Mouse (Mus musculus) lung, embryonic 14.5 days (tissue): ENCODE data around the gene Ddx43. TPM values are rescaled to one million over a fixed set of nuclear protein-coding genes. Genes with fewer than 3 reads are reported as not detected.

Source experiments
- ATAC-seq: fragments of 200-750 bp; cut with Nextera tagmentation; 2 replicates; pipeline ENCODE4 v1.8.0; 2017; ENCODE audit warnings: mild to moderate bottlenecking, moderate TSS enrichment, moderate library complexity; ENCODE audit not compliant: insufficient read depth
- DNase-seq: peaks from one replicate; pipeline ENCODE4 v3.0.0-alpha.2; 2015
- H3K27ac ChIP-seq: fragments of 300-500 bp; sonication (generic); 2 replicates; pipeline ENCODE4 v1.5.1; 2014; ENCODE audit warnings: low read depth, mild to moderate bottlenecking, moderate library complexity
- H3K27me3 ChIP-seq: fragments of 300-500 bp; sonication (generic); 2 replicates; pipeline ENCODE4 v1.6.1; 2014; ENCODE audit warnings: low read length, control low read depth; ENCODE audit not compliant: insufficient read depth
- H3K36me3 ChIP-seq: fragments of 300-500 bp; sonication (generic); 2 replicates; pipeline ENCODE4 v1.6.1; 2014; ENCODE audit warnings: control low read depth; ENCODE audit not compliant: insufficient read depth
- H3K4me1 ChIP-seq: fragments of 300-500 bp; sonication (generic); 2 replicates; pipeline ENCODE4 v1.6.1; 2014; ENCODE audit warnings: antibody characterized with exemption, control low read depth; ENCODE audit not compliant: insufficient read depth
- H3K4me2 ChIP-seq: fragments of 300-500 bp; sonication (generic); 2 replicates; pipeline ENCODE4 v1.6.1; 2014; ENCODE audit warnings: mild to moderate bottlenecking
- H3K4me3 ChIP-seq: fragments of 300-500 bp; sonication (generic); 2 replicates; pipeline ENCODE4 v1.5.1; 2014; ENCODE audit warnings: low read depth, low read length
- H3K9ac ChIP-seq: fragments of 300-500 bp; sonication (generic); 2 replicates; pipeline ENCODE4 v1.6.1; 2014
- H3K9me3 ChIP-seq: fragments of 300-500 bp; sonication (generic); 2 replicates; pipeline ENCODE4 v1.6.1; 2016; ENCODE audit warnings: low read depth, low read length, control low read depth
- CTCF ChIP-seq: IDR thresholded peaks from 2 replicates; pipeline ENCODE4 v1.5.1; 2016; ENCODE audit warnings: antibody characterized with exemption, low read depth
- WGBS: fragments of 180-500 bp; shearing (Covaris S2); extraction: QIAGEN DNeasy Blood & Tissue Kit; methylation state at CpG from one replicate; pipeline ENCODE4 v1.1.7; 2014; 5-methylcytosine and 5-hydroxymethylcytosine counted together
- polyA plus RNA-seq: library from polyadenylated mRNA; unstranded; fragments of >200 nt; fragmentation: Nextera tagmentation; extraction: Ambion mirVana; gene quantifications from 2 replicates; pipeline ENCODE4 v1.2.1, GENCODE M21; 2014

Gene Ddx43
- polyA plus RNA-seq, 1 experiment from 2014 or later, result 0.18 TPM

- ATAC-seq (no peak), DNase-seq (no peak)
- Histone ChIP-seq H3K9me3 (no peaks in the 10 kb centered on the region), H3K4me1 (no peaks in the 10 kb centered on the region), H3K36me3 (no peaks in the 10 kb centered on the region), H3K27me3 (no peaks in the 10 kb centered on the region), H3K27ac (no peak overlapping the region), H3K4me3 (no peak overlapping the region), H3K9ac (no peak overlapping the region), H3K4me2 (0 out of 2 replicates have a peak overlapping the region, but pooled peaks have one; percentile 67)
- no peak for TF ChIP-seq CTCF
- 83% methylated on average over 6 of the region's 6 CpGs for WGBS
These were observed 32.6 kb downstream of the Ddx43 start for GRCm38 (mm10) chr9:78428185-78428584.

DNA sequence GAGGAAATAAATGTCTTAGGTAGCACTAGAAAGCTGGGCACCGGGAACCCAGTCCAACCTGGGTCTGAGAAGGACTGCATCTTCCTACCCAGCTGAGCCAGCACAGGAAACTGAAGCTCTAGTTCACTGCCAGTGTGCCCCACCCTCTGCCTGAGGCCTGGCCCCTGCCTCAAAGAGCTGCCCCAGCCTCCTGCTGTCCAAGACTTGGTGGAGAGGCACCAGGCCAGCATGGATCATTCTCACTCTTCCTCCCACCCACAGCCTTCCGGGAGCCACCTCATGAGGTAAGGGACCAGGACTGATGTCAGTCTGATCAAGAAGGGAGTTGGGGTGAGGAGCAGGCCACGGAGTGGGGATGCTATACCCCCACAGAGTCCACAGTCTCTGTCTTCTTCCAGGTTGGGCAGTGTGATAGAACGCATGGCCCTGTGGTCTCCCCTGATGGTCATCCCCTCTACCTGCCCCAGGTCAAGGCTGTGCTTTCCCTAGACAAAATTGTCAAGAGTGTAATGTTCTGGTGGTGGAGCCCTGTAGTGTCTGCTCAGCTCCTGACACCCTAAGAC is 33.4 kb downstream of the Ddx43 start:
- ATAC-seq, result no peak
- TF ChIP-seq CTCF, result no peak
- WGBS, result 80% methylated on average over 4 of the region's 4 CpGs

GRCm38 (mm10) chr9:78429551-78429950 is 34.0 kb downstream of the Ddx43 start:
- Histone ChIP-seq H3K4me3 (no peak overlapping the region), H3K4me1 (no peaks in the 10 kb centered on the region), H3K4me2 (no peak overlapping the region), H3K36me3 (no peaks in the 10 kb centered on the region), H3K27ac (no peak overlapping the region), H3K27me3 (no peaks in the 10 kb centered on the region), H3K9me3 (no peaks in the 10 kb centered on the region), H3K9ac (no peak overlapping the region)
- ATAC-seq, result no peak
- no peak for TF ChIP-seq CTCF
- no peak for DNase-seq
- WGBS, result 59% methylated on average over 2 of the region's 2 CpGs

More for the DNA sequence above, 33.4 kb downstream of the Ddx43 start:
- Histone ChIP-seq H3K9me3 (no peaks in the 10 kb centered on the region), H3K4me2 (no peak overlapping the region), H3K9ac (no peak overlapping the region), H3K27me3 (no peaks in the 10 kb centered on the region), H3K4me3 (no peak overlapping the region), H3K36me3 (no peaks in the 10 kb centered on the region), H3K4me1 (no peaks in the 10 kb centered on the region), H3K27ac (no peak overlapping the region)
- DNase-seq, result no peak

GRCm38 (mm10) chr9:78430486-78430885 is 34.9 kb downstream of the Ddx43 start:
- no peaks in the 10 kb centered on the region for H3K36me3 ChIP-seq
- no peaks in the 10 kb centered on the region for H3K9me3 ChIP-seq
- DNase-seq, result no peak
- no peak overlapping the region for H3K4me2 ChIP-seq
- TF ChIP-seq CTCF, result no peak
- WGBS, result 69% methylated on average over 6 of the region's 6 CpGs
- H3K27me3 ChIP-seq, result no peaks in the 10 kb centered on the region
- H3K4me1 ChIP-seq, result no peaks in the 10 kb centered on the region
- ATAC-seq, result no peak
- no peak overlapping the region for H3K27ac ChIP-seq
- H3K4me3 ChIP-seq, result no peak overlapping the region
- H3K9ac ChIP-seq, result no peak overlapping the region

DNA sequence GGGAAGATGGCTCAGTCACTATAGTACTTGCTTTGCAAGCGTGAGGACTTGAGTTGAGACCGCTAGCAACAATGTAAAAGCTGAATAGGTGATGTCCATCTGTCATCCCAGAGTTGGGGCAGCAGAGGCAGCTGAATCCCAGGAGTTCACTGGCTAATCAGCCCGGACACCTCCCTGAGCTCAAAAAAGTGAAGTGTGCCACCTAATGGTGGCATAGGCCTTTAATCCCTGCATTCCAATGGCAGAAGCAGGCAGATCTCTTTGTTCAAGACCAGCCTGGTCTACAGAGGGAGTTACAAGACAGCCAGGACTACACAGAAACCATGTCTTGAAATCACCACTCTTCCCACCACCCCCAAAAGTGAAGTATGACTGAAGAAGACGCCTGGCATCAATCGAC is 36.9 kb downstream of the Ddx43 start:
- H3K9ac ChIP-seq, result no peak overlapping the region
- no peak; the same call in 1 of the 2 replicates for TF ChIP-seq CTCF
- H3K27me3 ChIP-seq, result no peaks in the 10 kb centered on the region
- ATAC-seq, result no peak
- H3K4me3 ChIP-seq, result no peak overlapping the region
- no peak overlapping the region for H3K27ac ChIP-seq
- H3K9me3 ChIP-seq, result no peaks in the 10 kb centered on the region
- no peaks in the 10 kb centered on the region for H3K4me1 ChIP-seq
- WGBS, result 87% methylated on average over 5 of the region's 5 CpGs
- no peak for DNase-seq
- no peaks in the 10 kb centered on the region for H3K36me3 ChIP-seq
- no peak overlapping the region for H3K4me2 ChIP-seq

DNA sequence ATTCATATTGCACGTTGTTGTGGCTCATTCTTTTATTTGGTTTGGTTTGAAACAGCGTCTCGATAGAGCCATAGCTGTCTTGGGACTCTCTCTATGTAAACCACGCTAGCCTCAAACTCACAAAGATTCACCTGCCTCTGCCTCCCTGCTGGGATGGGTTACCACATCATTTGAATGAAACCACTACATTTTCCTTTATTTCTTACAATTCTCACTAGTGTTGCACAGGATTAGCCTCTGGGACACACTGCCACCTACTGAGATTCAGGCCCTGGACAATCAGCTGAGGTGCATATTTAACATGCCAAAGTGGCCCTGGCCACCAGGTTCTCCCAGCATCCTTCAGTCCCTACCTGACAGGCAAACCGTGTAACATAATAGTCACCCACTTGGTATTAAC is 43.8 kb downstream of the Ddx43 start:
- DNase-seq, result no peak
- Histone ChIP-seq H3K4me1 (no peaks in the 10 kb centered on the region), H3K4me2 (no peak overlapping the region), H3K9me3 (no peaks in the 10 kb centered on the region), H3K9ac (no peak overlapping the region), H3K27ac (no peak overlapping the region), H3K4me3 (no peak overlapping the region), H3K27me3 (peaks cover 46% of the 10 kb centered on the region), H3K36me3 (no peaks in the 10 kb centered on the region)
- no peak for ATAC-seq
- TF ChIP-seq CTCF, result peak; percentile 4; the same call in 1 of the 2 replicates
- 62% methylated on average over 5 of the region's 5 CpGs for WGBS

DNA sequence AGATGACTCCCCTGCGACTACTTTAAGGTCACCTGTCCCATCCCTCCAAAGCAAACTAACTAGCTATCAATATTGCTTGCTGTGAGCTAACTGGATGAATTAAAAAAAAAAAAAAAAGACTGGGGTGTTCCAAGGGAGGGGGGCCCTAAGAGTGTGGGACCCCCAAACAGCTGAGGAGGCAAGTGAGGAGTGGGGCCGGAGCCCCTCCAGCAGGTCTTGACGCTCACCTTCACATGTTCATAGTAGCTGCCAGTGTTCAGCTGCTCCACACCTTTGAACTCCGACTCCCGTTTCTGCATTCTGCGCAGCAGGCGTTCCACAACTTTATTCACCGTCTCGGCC is 46.6 kb downstream of the Ddx43 start:
- ATAC-seq, result peak; percentile 40
- WGBS, result 5% methylated on average over 9 of the region's 9 CpGs
- H3K9ac ChIP-seq, result peak overlapping the region; percentile 59

More for the DNA sequence above, 46.6 kb downstream of the Ddx43 start:
- Histone ChIP-seq H3K36me3 (no peaks in the 10 kb centered on the region), H3K9me3 (no peaks in the 10 kb centered on the region), H3K27me3 (peaks cover 57% of the 10 kb centered on the region), H3K4me1 (no peaks in the 10 kb centered on the region), H3K4me2 (peak overlapping the region; percentile 86), H3K27ac (no peak overlapping the region), H3K4me3 (peak overlapping the region; percentile 54)
- no peak for TF ChIP-seq CTCF
- no peak for DNase-seq
